Mouse (Mus musculus) bone marrow, adult 2 months (tissue): ENCODE measurements around the gene Ptprt.

Source experiments
- CTCF ChIP-seq: fragments of 200-500 bp; IDR thresholded peaks from 2 replicates; pipeline ENCODE4 v1.5.1; 2011; ENCODE audit warnings: low read length, control low read depth; ENCODE audit not compliant: control insufficient read depth, insufficient read depth
- POLR2A ChIP-seq: fragments of 200-500 bp; IDR thresholded peaks from 2 replicates; pipeline ENCODE4 v1.6.1; 2011; ENCODE audit warnings: low read depth, mild to moderate bottlenecking, control low read depth, low read length, borderline replicate concordance; ENCODE audit not compliant: control insufficient read depth

DNA sequence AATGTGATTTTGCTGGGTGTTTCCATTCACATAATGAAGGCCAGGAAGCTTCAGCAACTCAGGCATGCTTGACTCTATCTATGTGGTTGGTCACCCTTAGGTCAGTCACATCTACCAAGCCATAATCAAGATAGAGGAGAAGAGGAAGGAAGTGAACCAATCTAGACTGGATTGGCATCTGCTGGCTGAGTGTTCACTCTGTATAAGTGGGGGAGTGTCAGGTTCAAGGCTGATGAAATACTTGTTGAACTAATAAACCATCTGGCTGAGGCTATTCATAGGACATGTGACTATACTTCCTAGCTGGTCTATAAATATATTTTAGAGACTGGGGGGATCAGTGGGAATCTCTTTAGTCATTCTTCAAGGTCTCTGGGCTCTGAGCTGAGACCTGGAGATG, 1086.5 kb downstream of the Ptprt start:
- TF ChIP-seq CTCF (no peak), POLR2A (no peak)
